Mouse (Mus musculus) forebrain, postnatal 0 days (tissue): Measurements from ENCODE around the gene Thap8. TPM values are rescaled to one million over a fixed set of nuclear protein-coding genes. Genes with fewer than 3 reads are reported as not detected.
A peak's percentile ranks its signal among the peaks of the same experiment; 100 is the strongest.

ENCODE experiments used
- ATAC-seq: fragments of 200-750 bp; cut with Nextera tagmentation; 2 replicates; pipeline ENCODE4 v1.8.0; 2017; ENCODE audit warnings: mild to moderate bottlenecking, moderate library complexity
- DNase-seq: peaks from one replicate; pipeline ENCODE4 v3.0.0-alpha.2; 2015
- H3K27ac ChIP-seq: fragments of 300-500 bp; sonication (generic); 2 replicates; pipeline ENCODE4 v1.5.1; 2014; ENCODE audit warnings: low read depth, mild to moderate bottlenecking, antibody characterized with exemption, low read length, moderate library complexity, mixed read lengths
- H3K27me3 ChIP-seq: fragments of 300-500 bp; sonication (generic); 2 replicates; pipeline ENCODE4 v1.6.1; 2014; ENCODE audit warnings: mild to moderate bottlenecking, low read length, mixed read lengths; ENCODE audit not compliant: insufficient read depth
- H3K36me3 ChIP-seq: fragments of 300-500 bp; sonication (generic); 2 replicates; pipeline ENCODE4 v1.6.1; 2014; ENCODE audit warnings: mild to moderate bottlenecking, moderate library complexity; ENCODE audit not compliant: insufficient read depth
- H3K4me1 ChIP-seq: fragments of 300-500 bp; sonication (generic); 2 replicates; pipeline ENCODE4 v1.6.1; 2014; ENCODE audit warnings: antibody characterized with exemption; ENCODE audit not compliant: insufficient read depth
- H3K4me2 ChIP-seq: fragments of 300-500 bp; sonication (generic); 2 replicates; pipeline ENCODE4 v1.6.1; 2014; ENCODE audit warnings: low read depth, mild to moderate bottlenecking, moderate library complexity
- H3K4me3 ChIP-seq: fragments of 300-500 bp; sonication (generic); 2 replicates; pipeline ENCODE4 v1.5.1; 2014; ENCODE audit warnings: low read depth, low read length, mixed read lengths
- H3K9ac ChIP-seq: fragments of 300-500 bp; sonication (generic); 2 replicates; pipeline ENCODE4 v1.6.1; 2014; ENCODE audit warnings: mild to moderate bottlenecking
- H3K9me3 ChIP-seq: fragments of 300-500 bp; sonication (generic); 2 replicates; pipeline ENCODE4 v1.6.1; 2016; ENCODE audit warnings: low read length
- CTCF ChIP-seq: sonication (generic); IDR thresholded peaks from 2 replicates; pipeline ENCODE4 v1.5.1; 2016; ENCODE audit warnings: antibody characterized with exemption, control low read depth, low read depth
- WGBS: fragments of 180-500 bp; shearing (Covaris S2); extraction: QIAGEN DNeasy Blood & Tissue Kit; methylation state at CpG from one replicate; pipeline ENCODE4 v1.1.7; 2014; 5-methylcytosine and 5-hydroxymethylcytosine counted together
- polyA plus RNA-seq: library from polyadenylated mRNA; unstranded; fragments of >200 nt; fragmentation: Nextera tagmentation; extraction: Ambion mirVana; gene quantifications from 2 replicates; pipeline ENCODE4 v1.2.1, GENCODE M21; 2015
- total RNA-seq: library from RNA; depleted of rRNA; stranded (reverse); fragments of >200 nt; gene quantifications from 2 replicates; pipeline ENCODE4 v1.2.3, GENCODE M21; 2014

The Thap8 gene
- total and polyA plus RNA-seq, 2 experiments from 2014 or later: 0.45 to 0.52 TPM

GRCm38 (mm10) chr7:30266780-30267179 is 13.1 kb upstream of the Thap8 start:
- Histone ChIP-seq H3K9ac (no peak overlapping the region), H3K36me3 (peaks cover 7% of the 10 kb centered on the region; the same call in 1 of the 2 replicates), H3K9me3 (no peaks in the 10 kb centered on the region), H3K27me3 (no peaks in the 10 kb centered on the region), H3K4me2 (no peak overlapping the region), H3K27ac (no peak overlapping the region), H3K4me1 (no peaks in the 10 kb centered on the region), H3K4me3 (no peak overlapping the region)
- ATAC-seq (no peak), DNase-seq (no peak)
- no peak for TF ChIP-seq CTCF
- WGBS: 77% methylated on average over 3 of the region's 3 CpGs

- H3K27me3 ChIP-seq: no peaks in the 10 kb centered on the region
- no peak for ATAC-seq
- no peak overlapping the region for H3K4me2 ChIP-seq
- TF ChIP-seq CTCF: no peak
- DNase-seq: no peak
- H3K9ac ChIP-seq: no peak overlapping the region
- WGBS: 84% methylated on average over 4 of the region's 4 CpGs
- H3K4me3 ChIP-seq: no peak overlapping the region
- peaks cover 2% of the 10 kb centered on the region; the same call in 1 of the 2 replicates for H3K36me3 ChIP-seq
- H3K9me3 ChIP-seq: no peaks in the 10 kb centered on the region
- H3K27ac ChIP-seq: no peak overlapping the region
- H3K4me1 ChIP-seq: no peaks in the 10 kb centered on the region
Measured at GRCm38 (mm10) chr7:30269641-30270040, 10.3 kb upstream of the Thap8 start.

GRCm38 (mm10) chr7:30274383-30274782 is 5.5 kb upstream of the Thap8 start:
- no peak for TF ChIP-seq CTCF
- no peak for ATAC-seq
- Histone ChIP-seq H3K27me3 (no peaks in the 10 kb centered on the region), H3K4me2 (no peak overlapping the region), H3K4me3 (no peak overlapping the region), H3K27ac (no peak overlapping the region), H3K9ac (no peak overlapping the region), H3K9me3 (no peaks in the 10 kb centered on the region), H3K36me3 (no peaks in the 10 kb centered on the region), H3K4me1 (no peaks in the 10 kb centered on the region)
- WGBS: 88% methylated on average over 6 of the region's 6 CpGs
- DNase-seq: no peak

- ATAC-seq (no peak), DNase-seq (no peak)
- 0 out of 2 replicates have a peak, but pooled peaks cover 4% of the 10 kb centered on the region for H3K4me1 ChIP-seq
- no peak overlapping the region for H3K4me2 ChIP-seq
- H3K4me3 ChIP-seq: no peak overlapping the region
- H3K9me3 ChIP-seq: no peaks in the 10 kb centered on the region
- H3K27me3 ChIP-seq: no peaks in the 10 kb centered on the region
- no peaks in the 10 kb centered on the region for H3K36me3 ChIP-seq
- no peak for TF ChIP-seq CTCF
- no peak overlapping the region for H3K9ac ChIP-seq
- H3K27ac ChIP-seq: no peak overlapping the region
- 52% methylated on average over 2 of the region's 2 CpGs for WGBS
Measured at GRCm38 (mm10) chr7:30278911-30279310, 983 bp upstream of the Thap8 start.

GRCm38 (mm10) chr7:30279536-30279935 is 358 bp upstream of the Thap8 start:
- 0 out of 2 replicates have a peak, but pooled peaks cover 4% of the 10 kb centered on the region for H3K4me1 ChIP-seq
- no peaks in the 10 kb centered on the region for H3K27me3 ChIP-seq
- H3K9ac ChIP-seq: peak overlapping the region; percentile 41
- peak overlapping the region; percentile 69 for H3K4me3 ChIP-seq
- DNase-seq (no peak), ATAC-seq (no peak)
- H3K36me3 ChIP-seq: no peaks in the 10 kb centered on the region
- H3K27ac ChIP-seq: no peak overlapping the region; the same call in 1 of the 2 replicates
- H3K9me3 ChIP-seq: no peaks in the 10 kb centered on the region
- peak overlapping the region; percentile 86 for H3K4me2 ChIP-seq
- TF ChIP-seq CTCF: no peak
- under 1% methylated on average over 6 of the region's 6 CpGs for WGBS

GRCm38 (mm10) chr7:30280670-30281138 is 810 bp downstream of the Thap8 start:
- H3K9me3 ChIP-seq: no peaks in the 10 kb centered on the region
- peak overlapping the region; percentile 65 for H3K9ac ChIP-seq
- H3K4me2 ChIP-seq: peak overlapping the region; percentile 86
- peak; percentile 93 for ATAC-seq
- no peaks in the 10 kb centered on the region for H3K27me3 ChIP-seq
- DNase-seq: peak; percentile 96
- TF ChIP-seq CTCF: no peak
- H3K4me3 ChIP-seq: peak overlapping the region; percentile 69
- peak overlapping the region; percentile 99 for H3K27ac ChIP-seq
- WGBS: under 1% methylated on average over 20 of the region's 20 CpGs
- 0 out of 2 replicates have a peak, but pooled peaks cover 4% of the 10 kb centered on the region for H3K4me1 ChIP-seq
- no peaks in the 10 kb centered on the region for H3K36me3 ChIP-seq

GRCm38 (mm10) chr7:30281522-30281921 is 1.6 kb downstream of the Thap8 start:
- H3K36me3 ChIP-seq: no peaks in the 10 kb centered on the region
- no peaks in the 10 kb centered on the region for H3K9me3 ChIP-seq
- H3K4me1 ChIP-seq: 0 out of 2 replicates have a peak, but pooled peaks cover 4% of the 10 kb centered on the region
- ATAC-seq (no peak), DNase-seq (no peak)
- peak overlapping the region; percentile 86; the same call in 1 of the 2 replicates for H3K4me2 ChIP-seq
- H3K9ac ChIP-seq: no peak overlapping the region
- WGBS: 87% methylated on average over 4 of the region's 4 CpGs
- no peak overlapping the region for H3K4me3 ChIP-seq
- no peak overlapping the region for H3K27ac ChIP-seq
- no peak for TF ChIP-seq CTCF
- no peaks in the 10 kb centered on the region for H3K27me3 ChIP-seq
